Mouse (Mus musculus) erythroid progenitor cell, adult 5-6 weeks (primary cell): Measurements from ENCODE around the gene Clcnka. TPM values are rescaled to one million over a fixed set of nuclear protein-coding genes. Genes with fewer than 3 reads are reported as not detected.

ENCODE experiments used
- ATAC-seq: replicated peaks from 2 replicates; pipeline ENCODE4 v1.8.0; 2016; ENCODE audit warnings: moderate number of reproducible peaks, mild to moderate bottlenecking, moderate TSS enrichment, inconsistent platforms; ENCODE audit not compliant: poor library complexity, low FRiP score, severe bottlenecking
- total RNA-seq, 2 experiments: library from RNA; stranded (forward) in 1 of 2; stranded (reverse) in 1 of 2; fragments of 150-400 nt in 1 of 2; fragments of 186-747, 209-891 nt in 1 of 2; gene quantifications; 2 replicates each; pipeline versions ENCODE4 v1.2.3 to v1.2.4; 2015 to 2017; ENCODE audit warnings: low replicate concordance in 2 of 2

Gene Clcnka
- total RNA-seq, 2 experiments from 2014 or later: not detected

DNA sequence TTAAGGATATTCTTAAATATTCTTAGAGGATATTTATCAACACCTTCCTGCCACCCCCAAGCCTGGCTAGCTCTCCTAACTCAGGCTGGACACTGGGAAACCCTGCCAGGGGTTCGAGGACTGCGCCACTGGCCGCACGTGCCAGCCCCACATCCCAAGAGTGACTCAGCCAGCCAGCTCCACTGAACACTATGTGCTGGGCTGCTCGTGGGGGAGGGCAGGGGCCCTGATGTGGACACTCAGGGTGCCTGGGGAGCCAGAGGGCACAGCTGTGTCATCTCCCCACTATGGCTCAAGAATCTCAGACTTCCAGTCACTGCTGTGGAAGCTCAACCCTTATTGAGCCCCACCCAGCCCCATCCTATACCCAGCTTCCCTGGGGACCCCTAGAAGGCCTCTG lies 24.8 kb upstream of the Clcnka start:
- no peak for ATAC-seq

DNA sequence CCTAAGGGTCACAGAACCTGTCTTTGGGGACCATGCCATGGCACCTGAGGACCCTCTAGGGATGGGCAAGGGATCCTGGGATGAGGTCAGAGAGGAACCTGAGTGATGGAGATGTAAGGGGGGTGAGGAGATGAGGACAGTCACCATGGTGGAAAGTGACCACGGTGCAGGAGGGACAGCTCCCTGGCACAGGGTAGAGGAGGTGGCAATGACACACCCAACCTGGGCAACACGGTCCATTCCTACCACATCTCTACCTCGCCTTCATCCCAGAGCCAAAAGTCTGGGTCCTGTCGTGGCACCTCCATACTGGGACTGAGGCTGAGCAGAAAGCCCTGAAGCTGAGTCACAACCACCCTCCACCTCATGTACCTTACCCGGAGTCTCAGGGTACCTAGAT lies 24.3 kb upstream of the Clcnka start:
- ATAC-seq: no peak

DNA sequence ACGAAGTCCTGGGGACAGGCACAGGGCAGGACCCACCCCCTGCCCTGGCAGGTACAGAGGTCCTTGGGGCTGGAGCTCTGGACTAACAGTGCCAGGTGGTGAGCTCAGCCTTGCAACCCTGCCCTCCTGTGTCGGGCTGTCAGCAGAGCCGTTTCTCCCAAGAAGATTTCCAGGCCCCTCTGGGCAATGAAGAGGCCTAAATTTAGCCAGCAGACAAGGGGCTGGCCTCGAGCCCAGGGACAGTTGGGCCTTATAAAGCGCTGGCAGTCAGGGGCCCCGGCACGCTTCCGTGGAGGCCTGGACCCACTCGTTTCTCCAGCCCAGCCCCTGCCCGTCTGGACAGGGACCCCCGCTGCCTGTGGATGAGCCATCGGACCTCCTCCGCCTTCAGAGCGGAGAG lies 22.9 kb upstream of the Clcnka start:
- ATAC-seq: no peak

DNA sequence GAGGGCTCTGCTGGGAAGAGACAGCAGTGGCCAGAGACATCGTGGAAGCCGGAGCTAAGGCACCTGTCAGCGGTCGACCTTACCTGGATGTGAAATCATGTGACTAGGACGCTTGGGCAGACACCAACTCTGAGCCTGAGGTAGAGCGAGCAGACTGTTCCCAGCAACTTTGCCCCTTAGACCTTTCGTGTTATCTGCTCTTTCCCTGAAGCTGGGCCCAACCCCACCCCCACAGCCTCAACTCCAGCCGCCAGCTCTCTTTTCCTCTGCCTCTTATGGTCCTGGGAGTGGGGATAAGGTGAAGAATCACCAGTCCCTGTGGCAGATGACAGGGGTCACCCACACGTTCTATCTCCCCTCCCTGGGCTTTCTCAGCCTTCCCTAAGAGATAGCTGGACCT lies 22.4 kb upstream of the Clcnka start:
- ATAC-seq: no peak

DNA sequence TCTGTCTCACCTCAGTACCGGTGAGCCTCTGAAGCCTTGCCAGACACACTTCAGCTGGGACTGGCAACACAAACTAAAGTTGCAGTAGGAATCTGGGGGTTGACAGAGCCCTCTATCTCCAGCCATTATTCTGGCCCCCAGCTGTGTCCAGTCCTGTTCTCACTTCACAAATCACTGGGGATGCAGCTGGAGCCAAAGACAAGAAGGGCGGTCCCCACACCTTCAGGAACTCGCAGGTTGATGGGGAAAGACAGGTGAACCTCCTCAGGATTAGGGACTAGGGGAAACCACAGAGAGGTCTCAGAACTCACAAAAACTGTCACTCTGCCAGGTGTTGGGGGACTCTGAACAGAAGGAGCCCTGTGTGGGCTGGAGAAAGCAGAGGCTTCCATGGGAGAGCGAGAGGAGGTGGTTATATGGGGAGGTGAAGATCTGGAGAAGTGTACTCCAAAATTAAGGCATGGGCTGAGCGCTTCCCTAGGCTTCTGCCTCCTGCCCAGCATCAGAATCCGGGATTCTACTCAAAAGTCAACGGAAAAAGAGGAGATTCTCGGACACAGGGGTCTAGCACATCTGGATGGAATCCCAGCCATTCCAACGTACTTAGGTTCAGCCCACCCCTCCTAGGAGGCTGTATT lies 21.8 kb upstream of the Clcnka start, which contains the start of gene Hspb7:
Gene Hspb7 (plus strand): TSS at position 588 of the 638 bp plus-strand sequence.
- no peak for ATAC-seq

DNA sequence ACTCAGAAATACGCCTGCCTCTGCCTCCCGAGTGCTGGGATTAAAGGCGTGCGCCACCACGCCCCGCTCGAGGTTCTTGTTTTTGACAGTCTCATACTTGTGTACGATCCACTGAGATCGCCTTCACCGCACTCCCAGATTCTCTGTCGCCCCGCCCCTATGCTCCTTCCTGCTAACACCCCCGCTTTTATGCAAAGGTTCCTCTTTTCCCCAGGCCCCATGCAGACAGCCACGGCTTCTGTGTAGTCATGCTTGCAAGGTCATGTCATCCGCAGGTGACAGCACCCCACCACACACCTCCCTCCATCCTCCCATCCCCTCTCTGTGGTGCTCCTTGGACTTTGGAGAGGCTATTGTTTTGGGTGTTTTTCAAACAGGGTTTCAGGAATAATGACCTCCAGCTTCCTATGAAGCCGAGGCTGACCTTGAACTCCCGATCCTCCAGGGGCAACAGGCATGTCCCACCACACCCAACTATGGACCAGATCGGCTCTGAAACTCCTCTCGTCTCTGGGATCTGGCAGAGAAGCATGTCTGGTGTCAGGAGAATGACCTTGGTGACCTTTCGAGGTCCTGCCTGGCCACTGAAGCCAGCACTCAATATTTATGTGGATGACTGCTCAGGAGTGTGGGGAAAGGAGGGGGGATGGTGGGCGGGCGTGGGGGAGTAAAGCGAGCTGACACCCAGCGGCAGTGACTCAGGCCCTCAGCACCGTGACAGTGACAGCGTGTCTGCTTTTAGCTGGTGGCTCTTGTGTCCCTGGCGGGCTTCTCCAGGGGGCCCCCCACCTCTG lies 21.1 kb upstream of the Clcnka start:
- no peak for ATAC-seq

DNA sequence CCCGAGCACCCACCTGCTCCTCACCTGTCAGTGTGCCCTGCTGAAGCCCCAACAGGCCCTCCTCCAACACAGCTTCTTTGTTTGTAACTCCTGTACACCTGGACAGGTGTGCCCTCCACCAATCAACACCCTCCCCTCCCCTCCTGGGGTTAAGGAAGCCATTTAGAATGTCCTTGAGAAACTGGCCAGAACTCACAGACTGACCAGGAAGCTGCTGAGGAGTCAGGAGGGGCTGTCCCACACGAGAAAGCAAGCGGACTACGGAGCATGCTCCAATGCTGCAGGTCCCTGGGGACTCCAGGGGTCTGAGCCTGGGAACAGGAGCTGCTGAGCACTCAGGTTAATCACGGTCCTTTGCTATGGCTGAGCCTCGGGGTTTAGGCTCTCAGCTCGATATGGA lies 17.4 kb upstream of the Clcnka start, which contains the start of gene Clcnkb:
Gene Clcnkb (minus strand): TSS at position 91 of the 400 bp plus-strand sequence.
- ATAC-seq: no peak

DNA sequence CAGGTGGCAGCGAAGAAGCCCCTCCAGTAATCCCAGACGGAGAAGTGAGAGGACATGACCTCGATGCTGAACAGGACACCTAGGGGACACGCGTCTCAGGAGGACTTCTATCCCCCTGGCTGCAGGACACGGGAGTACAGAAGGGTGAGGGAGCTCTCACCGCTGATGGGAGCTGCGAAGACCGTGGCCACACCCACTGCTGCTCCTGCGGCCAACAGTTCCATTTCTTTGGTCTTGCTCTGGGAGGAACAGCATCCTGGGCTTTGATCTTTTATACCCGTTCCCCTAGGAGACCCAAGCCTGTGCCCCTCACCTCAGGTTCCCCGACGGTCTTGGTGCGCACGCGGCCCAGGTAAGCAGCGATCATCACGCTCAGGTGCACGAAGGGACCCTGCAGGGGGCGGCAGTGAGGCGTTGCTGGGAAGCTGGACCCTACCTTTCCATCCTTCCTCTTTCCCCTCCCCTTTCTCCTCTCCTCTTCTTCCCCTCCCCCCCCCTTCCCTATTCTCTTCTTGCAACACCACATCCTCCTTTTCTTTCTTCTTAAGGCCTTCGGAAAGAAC lies 13.0 kb upstream of the Clcnka start:
- no peak for ATAC-seq

DNA sequence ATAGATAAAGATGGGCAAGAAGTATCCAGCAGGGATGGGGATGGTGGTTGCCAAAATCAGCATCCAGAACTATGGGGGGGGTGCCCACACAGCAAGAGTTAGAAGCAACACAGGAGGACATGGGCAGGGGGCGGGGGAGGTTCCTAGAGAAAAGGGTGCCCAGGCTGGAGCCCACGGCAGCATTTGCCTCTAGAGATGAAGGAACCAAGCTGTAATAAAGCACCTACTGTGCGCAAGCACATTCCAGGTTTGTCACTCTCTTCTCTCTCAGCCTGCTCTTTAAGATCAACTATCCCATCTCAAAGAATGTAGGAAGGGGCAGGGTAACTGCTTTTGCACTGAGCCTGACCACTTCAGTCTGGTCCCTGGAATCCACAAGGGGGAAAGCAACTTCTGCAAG lies 10.1 kb upstream of the Clcnka start:
- no peak for ATAC-seq

DNA sequence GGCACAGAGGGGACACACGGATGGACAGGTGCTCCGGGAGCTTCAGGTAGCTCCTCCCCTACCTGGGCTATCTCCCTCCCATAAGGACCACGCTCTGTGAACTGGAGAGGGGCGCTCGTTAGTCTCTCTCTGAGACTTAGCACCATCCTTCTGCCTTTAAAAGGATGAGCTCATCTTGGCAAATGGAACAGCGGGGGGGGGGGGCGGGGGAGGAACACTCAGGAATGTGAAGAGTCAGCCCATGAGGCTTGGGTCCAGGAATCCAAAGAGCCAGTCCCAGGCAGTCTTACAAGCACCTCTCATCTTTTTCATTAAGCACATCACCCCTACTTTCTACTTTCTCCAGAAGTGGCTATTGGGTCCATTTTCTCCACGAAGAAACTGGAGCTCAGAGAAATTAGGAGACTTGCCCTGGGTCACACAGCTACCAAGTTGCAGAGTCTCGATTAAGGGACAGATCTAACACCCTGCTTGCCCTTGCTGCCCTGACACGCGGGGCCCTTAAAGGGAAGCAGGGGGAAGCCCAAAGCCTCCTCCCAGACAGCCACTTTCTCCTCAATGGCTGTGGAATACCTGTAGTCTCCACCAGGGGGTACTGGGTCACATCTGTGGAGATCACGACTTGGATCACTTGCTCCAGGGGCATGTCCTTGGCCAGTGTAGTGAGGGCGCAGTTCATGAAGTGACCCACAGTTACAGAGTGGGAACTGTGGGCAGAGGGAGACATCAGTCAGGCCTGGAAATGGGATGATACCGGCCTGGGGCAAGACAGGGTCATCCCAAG lies 8.2 kb upstream of the Clcnka start:
- ATAC-seq: no peak; the same call in 1 of the 2 replicates

DNA sequence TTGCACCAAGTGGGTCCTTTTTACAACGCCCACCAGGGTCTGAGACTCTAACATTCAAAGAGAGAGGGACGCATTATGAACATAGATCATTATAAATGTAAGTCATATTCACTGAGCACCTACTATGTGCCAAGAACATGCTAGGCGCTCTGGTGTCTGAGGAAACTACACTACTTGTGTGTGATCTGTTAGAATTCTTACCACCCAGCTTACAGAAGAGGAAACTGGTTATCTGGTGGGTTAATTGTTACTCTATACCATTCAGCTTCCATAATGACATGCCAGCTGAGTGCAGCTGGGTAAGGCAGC lies 6.7 kb upstream of the Clcnka start:
- no peak for ATAC-seq

DNA sequence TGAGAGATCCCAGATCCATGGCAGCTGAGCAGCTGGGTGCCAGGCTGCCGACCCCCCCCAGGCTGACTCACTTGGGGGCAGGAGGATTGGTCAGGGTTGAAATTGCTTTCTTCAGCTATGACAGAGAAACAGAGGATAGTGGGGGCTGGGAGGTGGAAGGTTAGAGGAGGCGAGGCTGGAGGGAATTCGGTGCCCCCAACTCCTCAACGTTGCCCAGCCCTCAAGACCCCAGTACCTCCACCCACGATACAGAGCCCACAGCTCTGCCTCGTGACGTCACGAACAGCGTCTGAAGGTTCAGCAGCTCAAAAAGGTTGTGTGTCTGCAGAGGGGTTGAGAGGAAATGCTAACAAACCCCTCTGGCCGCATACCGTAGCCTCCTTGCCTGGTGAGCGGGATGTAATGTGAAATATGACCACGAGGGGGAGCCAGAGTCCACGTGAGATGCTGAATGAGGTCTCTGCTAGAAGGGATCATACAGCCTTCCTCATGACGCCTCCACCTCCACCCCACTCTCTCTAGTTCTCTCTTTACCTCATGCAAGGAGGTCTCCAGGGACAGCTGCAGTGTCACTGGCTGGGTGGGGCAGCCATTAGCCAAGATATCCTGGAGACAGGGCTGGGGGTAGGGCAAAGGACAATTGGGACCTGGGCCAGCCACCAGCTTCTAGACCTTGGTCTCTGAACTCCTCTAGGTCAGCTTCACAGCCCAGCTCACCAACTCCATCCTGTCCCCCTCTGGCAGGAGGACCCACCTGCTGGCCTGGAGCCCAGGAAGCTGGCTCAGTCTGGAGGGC lies 6.2 kb upstream of the Clcnka start:
- ATAC-seq: peak; percentile 66

DNA sequence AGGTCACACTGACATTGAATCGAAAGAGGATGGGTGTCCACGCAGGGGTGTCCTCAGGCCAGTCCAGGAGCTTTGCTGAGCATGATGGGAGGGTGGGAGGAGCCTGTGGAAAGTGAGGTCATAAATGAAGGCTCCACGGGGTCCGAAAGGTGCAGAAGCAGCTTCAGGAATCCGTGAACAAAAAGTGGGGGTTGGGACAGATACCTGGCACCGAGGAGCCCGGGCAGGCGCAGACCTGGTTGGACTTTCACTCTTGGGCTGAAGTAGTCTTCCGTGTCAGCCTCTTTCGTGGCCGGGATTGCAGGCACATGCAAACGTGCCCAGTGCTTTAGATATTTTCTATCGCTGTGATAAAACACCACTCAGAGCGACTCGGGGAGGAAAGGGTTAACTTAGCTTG lies 1.6 kb upstream of the Clcnka start:
- no peak for ATAC-seq

DNA sequence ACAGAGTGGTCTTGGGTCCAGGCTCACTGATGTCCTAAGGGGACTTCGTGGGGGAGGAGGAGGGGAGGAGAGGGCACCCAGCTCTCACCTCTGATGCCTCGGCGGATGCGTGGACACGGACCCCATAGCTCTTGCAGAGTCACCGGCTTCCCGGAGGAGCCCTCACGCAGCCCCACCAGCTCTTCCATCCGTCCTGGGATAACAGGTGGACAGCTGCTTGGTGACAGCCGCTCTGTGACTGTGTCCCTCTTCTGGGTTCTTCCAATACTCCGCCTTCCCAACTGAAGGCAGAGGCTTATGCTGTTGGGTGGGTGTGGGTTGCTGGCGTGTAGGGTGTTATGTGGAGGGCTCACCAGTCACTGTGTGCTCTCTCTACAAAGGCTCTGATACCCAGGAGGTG lies 663 bp downstream of the Clcnka start:
- no peak for ATAC-seq

DNA sequence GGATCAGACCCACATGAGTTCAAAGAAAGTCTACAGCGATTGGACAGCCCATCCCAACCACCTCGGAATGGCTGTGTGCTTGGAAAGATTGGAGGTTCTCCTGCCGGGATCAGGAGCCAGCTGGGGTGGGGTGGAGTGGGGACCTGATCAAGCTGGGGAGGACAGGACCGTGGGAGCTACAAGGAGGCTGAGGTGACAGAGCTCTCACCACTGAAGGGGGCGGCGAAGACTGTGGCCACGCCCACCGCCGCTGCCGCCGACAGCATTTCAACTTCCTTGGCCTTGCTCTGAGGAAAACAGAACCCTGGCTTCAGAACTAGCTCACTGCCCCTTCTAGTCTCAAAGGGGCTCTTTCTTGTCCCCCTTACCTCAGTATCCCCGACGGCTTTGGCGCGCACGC lies 3.8 kb downstream of the Clcnka start:
- no peak for ATAC-seq

DNA sequence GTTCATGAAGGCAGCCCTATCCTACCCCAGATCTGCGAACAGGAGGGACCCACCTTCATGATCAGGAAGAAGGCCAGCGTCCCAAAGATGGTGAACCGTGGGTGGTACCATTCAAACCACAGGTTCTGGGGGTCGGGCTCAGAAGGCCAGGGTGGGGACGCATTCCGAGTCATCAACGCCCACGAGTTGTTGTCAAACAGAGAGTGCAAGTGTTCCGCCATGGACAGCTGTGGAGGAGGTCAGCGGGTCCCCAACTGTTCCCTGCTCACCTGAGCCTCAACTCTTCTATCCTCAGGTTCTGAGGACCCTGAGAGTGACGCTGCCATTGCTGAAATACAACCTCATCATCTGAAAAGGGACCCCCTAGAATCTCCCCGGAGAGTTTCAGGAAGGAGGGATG lies 7.2 kb downstream of the Clcnka start:
- no peak for ATAC-seq

DNA sequence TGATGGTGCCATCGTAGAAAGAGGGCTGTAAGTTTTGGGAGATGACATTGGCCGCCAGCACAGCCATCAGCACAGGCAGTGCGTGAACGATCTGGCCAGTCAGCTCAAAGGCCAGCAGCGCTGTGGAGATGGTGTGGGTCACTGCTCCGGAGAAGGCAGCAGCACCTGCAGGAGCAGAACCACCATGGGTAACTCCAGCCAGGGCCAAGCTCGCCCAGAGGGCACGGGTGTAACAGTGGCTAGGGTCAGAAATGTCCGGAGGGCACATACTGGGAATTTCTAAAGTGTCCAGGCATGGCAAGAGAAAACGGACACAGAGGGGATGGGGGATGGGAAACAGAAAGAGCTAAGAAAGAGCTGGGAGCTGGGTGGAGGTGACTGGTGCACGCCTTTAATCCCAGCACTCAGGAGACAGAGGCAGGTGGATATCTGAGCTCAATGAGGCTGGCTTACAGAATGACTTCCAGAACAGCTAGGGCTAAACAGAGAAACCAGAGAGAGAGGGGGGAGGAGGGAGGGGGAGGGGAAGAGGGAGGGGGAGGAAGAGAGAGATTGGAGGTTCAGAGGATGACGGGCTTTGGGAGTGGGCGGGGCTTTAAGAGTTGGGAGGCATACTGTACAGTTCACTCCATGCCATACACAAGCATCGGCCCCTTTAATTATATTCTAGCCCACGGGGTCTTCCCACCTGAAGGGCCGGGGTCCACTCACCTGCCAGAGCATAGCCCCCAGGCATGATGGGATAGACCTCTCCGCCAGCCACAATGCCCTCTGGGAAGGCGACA lies 9.0 kb downstream of the Clcnka start:
- ATAC-seq: no peak

DNA sequence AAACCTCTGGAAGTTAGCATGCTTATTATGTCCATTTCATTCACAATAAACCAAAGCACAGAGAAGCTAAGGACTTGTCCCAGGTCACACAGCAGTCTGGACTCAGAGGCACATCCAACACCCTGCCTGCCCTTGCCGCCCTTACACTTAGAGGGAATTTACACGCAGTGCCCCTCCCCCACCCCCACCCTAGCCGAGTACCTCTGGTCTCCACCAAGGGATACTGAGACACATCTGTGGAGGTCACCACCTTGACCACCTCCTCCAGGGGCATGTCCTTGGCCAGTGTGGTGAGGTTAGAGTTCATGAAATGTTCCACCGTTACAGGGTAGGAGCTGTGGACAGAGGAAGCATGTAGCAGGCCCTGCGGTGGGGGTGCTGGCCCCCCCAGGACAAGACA lies 10.6 kb downstream of the Clcnka start:
- no peak for ATAC-seq
